Mouse (Mus musculus): ENCODE measurements around the gene Acsl6.
"Not testable (repeated sequence)": the region's sequence is repeated elsewhere in the genome, so short reads cannot be mapped to it uniquely, and the experiment has no call there.

Gene Acsl6

DNA sequence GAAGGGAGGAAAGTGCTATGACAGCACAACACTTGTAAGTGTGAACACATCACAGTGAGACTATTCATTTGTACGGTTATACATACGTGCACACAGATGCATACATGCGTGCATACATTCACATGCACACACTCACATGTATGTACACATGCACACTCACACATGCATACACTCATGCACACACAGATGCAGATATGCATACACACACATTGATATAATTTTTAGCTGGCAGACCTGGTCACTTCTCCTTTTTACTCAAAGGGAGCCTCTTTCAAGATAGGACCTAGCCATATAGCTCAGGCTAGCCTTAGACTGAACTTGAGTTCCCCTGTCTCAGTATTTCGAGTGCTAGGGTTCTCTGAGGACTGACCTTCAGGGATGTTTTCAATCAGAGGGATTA is 87.7 kb downstream of the Acsl6 start:
- DNase-seq (ENCODE audit: low read depth, low spot score), result no peak

DNA sequence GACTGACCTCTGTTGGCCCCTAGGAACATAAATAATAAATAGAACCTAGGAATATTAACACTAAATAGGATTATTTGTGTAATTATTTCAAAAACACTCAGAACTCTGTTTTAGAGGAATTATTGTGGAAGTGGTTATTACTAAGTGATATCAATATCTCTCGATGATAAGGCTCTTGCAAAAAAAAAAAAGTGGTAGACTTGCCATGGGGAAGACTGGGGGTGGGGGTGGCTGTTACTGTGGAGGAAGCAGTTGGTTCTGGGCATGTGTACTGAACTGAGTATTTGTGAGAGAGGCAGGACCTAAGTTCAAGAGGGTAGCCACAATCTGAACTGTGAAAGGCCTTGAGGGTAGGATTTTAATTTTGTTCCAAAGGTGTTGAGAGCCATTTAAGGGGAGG is 93.1 kb downstream of the Acsl6 start:
- no peak for DNase-seq (ENCODE audit: low read depth, low spot score)

DNA sequence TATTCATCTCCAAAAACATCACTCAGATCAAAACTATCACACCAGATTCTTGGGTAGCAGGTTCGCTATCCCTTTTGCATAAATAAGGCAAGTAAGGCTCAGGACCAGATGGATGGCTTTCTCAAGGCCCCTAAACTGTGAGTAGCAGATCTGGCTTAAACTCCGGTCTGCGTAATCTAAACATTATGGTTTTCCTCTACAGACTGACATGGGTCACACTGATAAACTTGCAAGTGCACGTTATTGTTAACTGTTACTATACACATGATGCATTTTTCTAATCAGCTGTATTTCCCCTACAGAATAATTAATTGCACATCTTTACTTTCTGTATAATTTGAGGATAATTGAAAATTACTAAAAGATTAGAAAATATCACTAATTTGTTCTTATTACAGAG is 94.5 kb downstream of the Acsl6 start:
- DNase-seq (ENCODE audit: low read depth, low spot score), result no peak

DNA sequence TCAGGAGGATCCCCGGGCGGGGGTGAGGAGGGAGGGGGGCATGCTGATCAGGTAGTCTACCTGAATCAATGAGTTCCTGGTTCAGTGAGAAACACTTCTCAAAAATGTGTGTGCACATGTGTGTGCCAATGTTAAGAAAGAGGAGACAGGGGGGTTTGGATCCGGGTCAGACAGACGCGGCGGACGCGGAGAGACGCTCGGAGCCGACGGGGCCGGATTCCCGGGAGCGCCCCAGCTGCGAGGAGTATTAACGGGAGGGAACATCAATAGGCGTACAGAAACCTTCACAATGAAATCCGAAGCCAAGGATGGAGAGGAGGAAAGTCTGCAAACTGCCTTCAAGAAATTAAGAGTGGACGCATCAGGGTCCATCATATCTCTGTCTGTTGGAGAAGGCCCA is 97.2 kb downstream of the Acsl6 start:
- DNase-seq (ENCODE audit: low read depth, low spot score), result not testable (repeated sequence)

DNA sequence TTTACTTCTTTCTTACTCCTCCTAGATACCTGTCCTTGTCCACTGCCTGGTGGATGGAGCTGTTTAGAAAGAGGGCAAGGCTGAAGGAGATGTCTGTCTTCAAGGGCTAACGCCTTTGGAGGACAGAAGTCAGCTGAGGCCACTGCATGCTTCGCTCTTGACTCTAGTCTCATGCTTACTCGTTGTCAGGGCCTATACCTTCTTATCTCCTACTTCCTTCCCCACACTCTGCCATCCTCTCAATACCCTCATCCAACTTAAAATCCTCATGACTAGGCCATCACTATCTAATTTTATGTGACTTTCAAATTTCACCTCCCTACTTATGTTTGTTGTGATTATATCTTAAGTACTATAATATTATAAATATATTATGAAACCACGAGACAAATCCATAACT is 101.3 kb downstream of the Acsl6 start:
- DNase-seq (ENCODE audit: low read depth, low spot score), result no peak

DNA sequence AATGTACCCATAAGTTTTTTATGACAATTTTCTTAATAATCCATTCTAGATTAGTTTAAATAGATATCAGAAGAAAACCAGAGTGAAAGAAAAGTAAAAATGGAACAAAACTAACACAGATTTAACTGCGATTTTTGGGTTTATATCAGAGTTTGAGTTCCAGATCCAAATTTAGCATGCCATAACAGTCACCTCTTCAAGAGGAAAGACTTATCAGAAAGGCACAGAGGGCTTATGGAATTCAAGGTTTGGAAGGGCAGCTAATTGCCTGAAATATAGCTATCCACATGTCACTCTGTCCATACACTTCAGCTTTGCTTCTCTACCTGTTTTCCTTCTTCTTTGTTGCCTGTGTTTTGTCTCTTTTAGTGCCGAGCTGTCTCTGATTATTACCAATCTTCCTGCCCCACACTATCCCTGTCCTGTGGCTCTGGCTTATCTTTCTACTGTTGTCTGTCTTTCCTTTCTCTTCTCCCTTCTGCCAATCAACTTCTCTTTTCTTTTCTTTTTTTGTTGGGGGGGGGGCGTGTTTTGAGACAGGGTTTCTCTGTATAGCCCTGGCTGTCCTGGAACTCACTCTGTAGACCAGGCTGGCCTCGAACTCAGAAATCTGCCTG is 103.4 kb downstream of the Acsl6 start:
- no peak for DNase-seq (ENCODE audit: low read depth, low spot score)

DNA sequence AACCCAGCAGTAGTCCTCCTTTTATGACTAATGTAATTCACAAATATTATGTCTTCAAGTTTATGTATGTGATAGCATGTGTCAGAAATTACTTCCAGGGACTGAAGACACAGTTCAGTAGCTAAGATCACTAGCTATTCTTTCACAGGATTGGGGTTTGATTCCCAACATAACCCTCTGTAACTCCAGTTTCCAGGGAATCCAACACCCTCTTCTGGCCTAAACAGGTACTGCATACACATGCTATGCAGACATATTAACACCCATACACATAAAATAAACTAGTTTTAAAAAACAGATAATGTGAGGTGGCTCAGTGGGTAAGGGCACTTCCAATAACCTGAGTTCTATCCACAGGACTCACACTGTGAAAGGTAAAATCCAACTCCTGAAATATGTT is 107.0 kb downstream of the Acsl6 start:
- no peak for DNase-seq (ENCODE audit: low read depth, low spot score)

DNA sequence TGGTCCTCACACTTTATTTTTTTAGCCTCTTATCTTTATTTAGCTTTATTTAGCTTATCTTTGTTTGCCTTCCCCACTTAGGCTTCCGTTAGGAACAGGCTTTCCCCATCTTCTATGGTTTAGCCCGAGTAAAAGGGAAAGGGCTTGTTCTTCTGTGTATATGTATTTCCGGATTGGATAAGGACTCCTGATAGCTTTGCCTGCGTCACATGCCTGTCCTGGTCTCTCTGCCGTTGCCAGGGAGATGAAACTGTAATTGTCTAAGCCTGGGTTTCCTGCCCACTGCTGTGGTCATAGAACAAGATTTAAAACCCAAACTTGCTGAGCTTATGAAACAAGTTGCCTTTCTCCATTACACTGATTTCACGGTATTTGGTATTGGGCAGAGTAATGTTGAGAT is 109.4 kb downstream of the Acsl6 start:
- no peak for DNase-seq (ENCODE audit: low read depth, low spot score)
